Mouse (Mus musculus) B cell, adult 2 months (primary cell): ENCODE results near the gene Gm14226.
"Not testable (repeated sequence)": the region's sequence is repeated elsewhere in the genome, so short reads cannot be mapped to it uniquely, and the experiment has no call there.

Experiments
- DNase-seq, 2 experiments: peaks; one replicate each; pipeline ENCODE4 v3.0.0; 2022

The Gm14226 gene

GRCm38 (mm10) chr2:155018251-155018755 is at the start of gene Gm14226:
TSS of gene Gm14226 (plus strand) at chr2:155018266.
- not testable (repeated sequence) for DNase-seq

GRCm38 (mm10) chr2:154969740-154970397 is 48.2 kb upstream of the Gm14226 start:
- DNase-seq, result not testable (repeated sequence)

- no peak for DNase-seq
These were observed 46.0 kb upstream of the Gm14226 start for GRCm38 (mm10) chr2:154971919-154972692.

GRCm38 (mm10) chr2:154972981-154973380 is 45.1 kb upstream of the Gm14226 start:
- no peak for DNase-seq

GRCm38 (mm10) chr2:154986609-154987008 is 31.5 kb upstream of the Gm14226 start:
- DNase-seq, result peak; percentile 4 to 6

GRCm38 (mm10) chr2:154991411-154991810 is 26.7 kb upstream of the Gm14226 start:
- no peak for DNase-seq

- DNase-seq, result no peak
These were observed 26.0 kb upstream of the Gm14226 start for GRCm38 (mm10) chr2:154992083-154992482.

GRCm38 (mm10) chr2:155005491-155005890 is 12.6 kb upstream of the Gm14226 start:
- DNase-seq, result no peak

- DNase-seq, result peak; percentile 11 to 15
These were observed 6.9 kb upstream of the Gm14226 start for GRCm38 (mm10) chr2:155011086-155011656.

- no peak for DNase-seq
These were observed 5.1 kb upstream of the Gm14226 start for GRCm38 (mm10) chr2:155012991-155013390.

- DNase-seq, result not testable (repeated sequence)
These were observed 1.3 kb upstream of the Gm14226 start for GRCm38 (mm10) chr2:155016751-155017150.

GRCm38 (mm10) chr2:155018762-155019641 is 936 bp downstream of the Gm14226 start:
- peak; percentile 68 to 73 for DNase-seq

GRCm38 (mm10) chr2:155019673-155020072 is 1.6 kb downstream of the Gm14226 start:
- peak; percentile 81 to 82 for DNase-seq

GRCm38 (mm10) chr2:155020247-155020826 is 2.3 kb downstream of the Gm14226 start:
- not testable (repeated sequence) for DNase-seq

- DNase-seq, result no peak
These were observed 12.8 kb downstream of the Gm14226 start for GRCm38 (mm10) chr2:155030831-155031230.

- no peak for DNase-seq
These were observed 15.1 kb downstream of the Gm14226 start for GRCm38 (mm10) chr2:155032938-155033710.

- DNase-seq, result no peak
These were observed 21.9 kb downstream of the Gm14226 start for GRCm38 (mm10) chr2:155039956-155040355.

GRCm38 (mm10) chr2:155044542-155044941 is 26.5 kb downstream of the Gm14226 start:
- DNase-seq, result no peak

- DNase-seq, result no peak
These were observed 27.0 kb downstream of the Gm14226 start for GRCm38 (mm10) chr2:155045075-155045474.

- no peak for DNase-seq
These were observed 28.7 kb downstream of the Gm14226 start for GRCm38 (mm10) chr2:155046803-155047202.

GRCm38 (mm10) chr2:155047452-155048178 is 29.5 kb downstream of the Gm14226 start:
- DNase-seq, result no peak
